Mouse (Mus musculus) liver, adult 2 months (tissue): ENCODE data around the gene Epn2. TPM values are rescaled to one million over a fixed set of nuclear protein-coding genes. Genes with fewer than 3 reads are reported as not detected.

Experiments
- DNase-seq: peaks from one replicate; pipeline ENCODE4 v3.0.0-alpha.2; 2011; ENCODE audit warnings: low read depth, low spot score; ENCODE audit errors: extremely low read depth
- H3K27ac ChIP-seq: fragments of 200-500 bp; replicated peaks from 2 replicates; pipeline ENCODE4 v1.5.1; 2012; ENCODE audit warnings: low read depth, mild to moderate bottlenecking, control low read depth, inconsistent platforms, low read length; ENCODE audit not compliant: insufficient read depth
- H3K27me3 ChIP-seq: fragments of 200-500 bp; 2 replicates; pipeline ENCODE4 v1.6.1; 2012; ENCODE audit warnings: mild to moderate bottlenecking, moderate library complexity, low read length, inconsistent platforms; ENCODE audit not compliant: control insufficient read depth, insufficient read depth
- H3K36me3 ChIP-seq: fragments of 200-500 bp; 2 replicates; pipeline ENCODE4 v1.6.1; 2012; ENCODE audit warnings: low read length, inconsistent platforms; ENCODE audit not compliant: control insufficient read depth, insufficient read depth
- H3K4me1 ChIP-seq: fragments of 200-500 bp; 2 replicates; pipeline ENCODE4 v1.6.1; 2011; ENCODE audit warnings: low read length; ENCODE audit not compliant: control insufficient read depth, insufficient read depth
- H3K4me3 ChIP-seq: fragments of 200-500 bp; 2 replicates; pipeline ENCODE4 v1.5.1; 2011; ENCODE audit warnings: low read depth, mild to moderate bottlenecking, control low read depth, low read length, moderate library complexity; ENCODE audit not compliant: insufficient read depth
- H3K79me2 ChIP-seq: fragments of 200-500 bp; 2 replicates; pipeline ENCODE4 v1.6.1; 2012; ENCODE audit warnings: inconsistent platforms, mild to moderate bottlenecking, low read length, moderate library complexity; ENCODE audit not compliant: control insufficient read depth, insufficient read depth
- H3K9ac ChIP-seq: fragments of 200-500 bp; 2 replicates; pipeline ENCODE4 v1.6.1; 2012; ENCODE audit warnings: low read depth, mild to moderate bottlenecking, control low read depth, inconsistent platforms, low read length
- CTCF ChIP-seq: fragments of 200-500 bp; IDR thresholded peaks from 2 replicates; pipeline ENCODE4 v1.5.1; 2011; ENCODE audit warnings: low read depth, low read length, control low read depth
- POLR2A ChIP-seq: fragments of 200-500 bp; IDR thresholded peaks from 2 replicates; pipeline ENCODE4 v1.6.1; 2011; ENCODE audit warnings: low read length, control low read depth; ENCODE audit not compliant: insufficient read depth; ENCODE audit errors: extremely low read depth
- WGBS: fragments of 180-500 bp; shearing (Covaris S2); methylation state at CpG from one replicate; pipeline ENCODE4 v1.1.7; 2018; 5-methylcytosine and 5-hydroxymethylcytosine counted together
- polyA plus RNA-seq: library from polyadenylated mRNA; depleted of rRNA; stranded (reverse); fragments of >200 nt; gene quantifications from 2 replicates; pipeline ENCODE4 v1.2.3, GENCODE M21; 2012; rRNA removed
- total RNA-seq: library from RNA; depleted of rRNA; stranded (reverse); fragments of >200 nt; gene quantifications from 2 replicates; pipeline ENCODE4 v1.2.3, GENCODE M21; 2014; rRNA removed

Gene Epn2
- total and polyA plus RNA-seq, 2 experiments: 4.5 to 5.7 TPM

- H3K36me3 ChIP-seq: no peaks in the 10 kb centered on the region
- H3K4me3 ChIP-seq: no peak overlapping the region
- H3K9ac ChIP-seq: no peak overlapping the region
- peak; percentile 26 for DNase-seq
- no peaks in the 10 kb centered on the region for H3K79me2 ChIP-seq
- no peaks in the 10 kb centered on the region for H3K27me3 ChIP-seq
- no peaks in the 10 kb centered on the region for H3K4me1 ChIP-seq
- TF ChIP-seq POLR2A: no peak
- TF ChIP-seq CTCF: no peak
- 45% methylated on average over 7 of the region's 7 CpGs for WGBS
- H3K27ac ChIP-seq: no peak overlapping the region; the same call in 1 of the 2 replicates
These were observed 110.1 kb downstream of the Epn2 start for GRCm38 (mm10) chr11:61469317-61469917.

GRCm38 (mm10) chr11:61468534-61468933, 111.0 kb downstream of the Epn2 start:
- H3K9ac ChIP-seq: no peak overlapping the region
- 83% methylated on average over 4 of the region's 4 CpGs for WGBS
- no peak overlapping the region for H3K4me3 ChIP-seq
- TF ChIP-seq CTCF: no peak
- TF ChIP-seq POLR2A: no peak
- no peak for DNase-seq
- no peaks in the 10 kb centered on the region for H3K27me3 ChIP-seq
- no peaks in the 10 kb centered on the region for H3K4me1 ChIP-seq
- H3K79me2 ChIP-seq: no peaks in the 10 kb centered on the region
- no peaks in the 10 kb centered on the region for H3K36me3 ChIP-seq
- no peak overlapping the region for H3K27ac ChIP-seq

Other genes with a start within 250 kb of the Epn2 start
- gene Slc47a2, start 236.8 kb downstream of the Epn2 start, total RNA-seq: not detected in 2 replicates
- not detected in 2 replicates for gene Slc47a2, start 236.8 kb downstream of the Epn2 start, polyA plus RNA-seq
- 160 and 169 TPM in 2 replicates for gene Slc47a1, start 201.3 kb downstream of the Epn2 start, total RNA-seq
- 151 and 163 TPM in 2 replicates for gene Slc47a1, start 201.3 kb downstream of the Epn2 start, polyA plus RNA-seq
- gene Rnf112, start 125.6 kb downstream of the Epn2 start, total RNA-seq: not detected in 2 replicates
- gene Rnf112, start 125.6 kb downstream of the Epn2 start, polyA plus RNA-seq: not detected in 2 replicates
- gene Mfap4, start 94.3 kb downstream of the Epn2 start, total RNA-seq: 0.28 and 0.81 TPM in 2 replicates
- 4.2 and 6.5 TPM in 2 replicates for gene Mfap4, start 94.3 kb downstream of the Epn2 start, polyA plus RNA-seq
- gene Mapk7, start 85.3 kb downstream of the Epn2 start, total RNA-seq: 1.2 and 1.4 TPM in 2 replicates
- 1.7 and 4.7 TPM in 2 replicates for gene Mapk7, start 85.3 kb downstream of the Epn2 start, polyA plus RNA-seq
- 1.1 and 1.7 TPM in 2 replicates for gene B9d1, start 74.5 kb downstream of the Epn2 start, total RNA-seq
- gene B9d1, start 74.5 kb downstream of the Epn2 start, polyA plus RNA-seq: 1.7 and 2.2 TPM in 2 replicates
- gene Grap, start 73.6 kb upstream of the Epn2 start, total RNA-seq: 3.8 and 5.0 TPM in 2 replicates
- 2.8 and 3.4 TPM in 2 replicates for gene Grap, start 73.6 kb upstream of the Epn2 start, polyA plus RNA-seq
- 1.0 and 1.5 TPM in 2 replicates for gene Fam83g, start 104.4 kb upstream of the Epn2 start, total RNA-seq
- gene Fam83g, start 104.4 kb upstream of the Epn2 start, polyA plus RNA-seq: 1.4 TPM in 2 replicates
- gene Slc5a10, start 141.1 kb upstream of the Epn2 start, total RNA-seq: 0.07 TPM in 1 of 2 replicates, not detected in the other
- not detected in 2 replicates for gene Slc5a10, start 141.1 kb upstream of the Epn2 start, polyA plus RNA-seq
- gene Prpsap2, start 182.4 kb upstream of the Epn2 start, total RNA-seq: 12.6 and 13.5 TPM in 2 replicates
- gene Prpsap2, start 182.4 kb upstream of the Epn2 start, polyA plus RNA-seq: 6.0 and 6.6 TPM in 2 replicates